Mouse (Mus musculus) kidney, postnatal 25 days (tissue): ENCODE data around the gene Rhox3a.
"Not testable (repeated sequence)": the region's sequence is repeated elsewhere in the genome, so short reads cannot be mapped to it uniquely, and the experiment has no call there.

Experiments used
- DNase-seq, 2 experiments: peaks; one replicate each; pipeline ENCODE4 v3.0.0; 2021; ENCODE audit warnings: mixed read lengths in 2 of 2

Rhox3a gene

DNA sequence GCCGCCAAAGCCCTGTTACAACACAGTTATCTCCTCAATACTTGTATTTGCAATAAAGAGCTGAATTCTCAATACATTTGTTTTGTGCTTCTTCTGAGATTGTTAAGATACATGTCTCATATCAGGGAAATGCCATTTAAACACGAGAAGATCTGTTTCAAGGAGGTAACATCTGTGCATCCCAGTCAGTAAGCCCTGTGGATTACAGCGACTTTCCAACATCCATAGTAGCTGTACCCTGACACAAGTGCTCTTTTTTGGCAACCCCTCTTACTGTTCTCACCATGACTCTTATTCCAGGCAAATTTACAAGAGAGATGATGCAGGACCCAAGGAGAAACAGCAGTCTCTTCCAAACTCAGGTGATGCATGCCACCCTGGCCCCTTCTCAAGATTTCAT, at the start of gene Rhox3a:
TSS of gene Rhox3a (plus strand) at position 301 of the 400 bp plus-strand sequence.
- not testable (repeated sequence) for DNase-seq

DNA sequence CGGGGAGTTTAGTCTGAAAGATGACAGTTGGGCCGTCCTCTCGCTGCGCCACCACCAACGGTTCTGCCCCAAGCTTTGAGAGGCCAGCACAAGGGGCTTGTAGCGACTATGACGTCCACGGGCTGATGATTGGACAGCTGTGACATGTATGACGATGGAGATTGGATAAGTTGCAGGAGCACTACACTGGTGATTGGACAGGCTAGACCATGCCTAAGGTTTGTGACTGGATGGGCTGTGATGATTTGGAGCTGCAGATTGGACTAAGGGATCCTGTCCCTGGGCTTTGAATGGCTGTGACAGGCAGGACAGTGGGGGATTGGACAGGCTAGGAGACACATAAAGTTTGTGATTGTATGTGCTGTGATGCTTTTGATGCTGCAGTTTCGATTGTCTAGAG, 38.8 kb upstream of the Rhox3a start, which contains the start of gene Gm9:
TSS of gene Gm9 (minus strand) at position 101 of the 400 bp plus-strand sequence.
- DNase-seq: no peak

DNA sequence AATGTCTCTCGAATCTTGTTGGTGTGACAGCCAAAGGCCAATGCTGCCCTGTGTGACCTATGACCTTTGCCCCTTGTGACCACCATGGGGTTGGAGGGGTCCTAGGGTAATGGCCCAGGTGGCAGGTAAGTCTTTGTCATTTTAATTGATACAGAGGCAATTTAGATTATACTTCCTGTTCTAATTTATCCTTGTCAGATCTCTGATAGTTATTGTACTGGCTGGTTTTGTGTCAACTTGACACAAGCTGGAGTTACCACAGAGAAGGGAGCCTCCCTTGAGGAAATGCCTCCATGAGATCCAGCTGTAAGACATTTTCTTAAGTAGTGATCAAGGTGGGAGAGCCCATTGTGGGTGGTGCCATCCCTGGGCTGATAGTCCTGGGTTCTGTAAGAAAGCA, 27.6 kb upstream of the Rhox3a start, which contains the start of gene Rhox1:
TSS of gene Rhox1 (minus strand) at position 101 of the 400 bp plus-strand sequence.
- DNase-seq: not testable (repeated sequence)

DNA sequence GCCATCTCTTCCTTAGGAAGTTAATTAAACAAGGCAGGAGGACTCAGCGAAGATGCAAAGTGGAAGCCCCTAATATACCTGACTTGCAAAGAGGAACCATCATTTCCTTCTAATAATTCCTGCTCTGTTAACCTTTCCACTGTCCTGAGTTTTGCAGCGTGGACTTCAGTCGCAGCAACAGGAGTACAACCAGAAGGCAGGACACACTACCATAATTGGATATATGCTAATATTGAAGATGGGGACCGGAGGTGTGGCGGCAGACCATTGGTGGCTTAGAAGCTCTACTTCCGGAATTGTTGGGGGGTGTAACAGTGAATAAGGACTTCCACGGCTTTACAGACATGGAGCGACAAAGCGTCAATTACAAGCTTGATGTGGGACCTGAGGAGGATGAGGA, 5.0 kb upstream of the Rhox3a start, which contains the start of gene Rhox2a:
TSS of gene Rhox2a (plus strand) at position 301 of the 400 bp plus-strand sequence.
- not testable (repeated sequence) for DNase-seq

DNA sequence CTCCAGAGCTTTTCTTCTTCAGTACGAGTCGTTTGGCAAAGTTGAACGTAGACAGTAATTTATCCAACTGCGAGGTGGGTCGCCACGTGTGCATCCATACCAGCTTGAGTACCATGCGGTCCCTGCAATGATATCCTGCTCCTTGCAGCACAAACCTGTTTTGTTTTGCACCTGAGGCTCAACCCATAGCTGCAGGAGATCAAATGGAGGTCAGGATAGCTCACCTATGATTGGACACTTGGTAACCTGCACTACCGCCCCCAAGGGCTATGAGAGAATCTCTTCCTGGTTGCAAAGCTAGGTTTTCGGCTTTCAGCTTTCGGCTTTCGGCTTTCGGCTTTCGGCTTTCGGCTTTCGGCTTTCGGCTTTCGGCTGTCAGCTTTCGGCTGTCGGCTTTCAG, 15.3 kb downstream of the Rhox3a start, which contains the start of gene Rhox4a:
TSS of gene Rhox4a (plus strand) at position 301 of the 400 bp plus-strand sequence.
- DNase-seq: not testable (repeated sequence)
